Mouse (Mus musculus): ENCODE measurements around the gene Tmem50b. TPM values are rescaled to one million over a fixed set of nuclear protein-coding genes. Genes with fewer than 3 reads are reported as not detected.

Tmem50b gene
- total RNA-seq, 2 experiments from 2014 or later = 65.1 to 65.2 TPM

DNA sequence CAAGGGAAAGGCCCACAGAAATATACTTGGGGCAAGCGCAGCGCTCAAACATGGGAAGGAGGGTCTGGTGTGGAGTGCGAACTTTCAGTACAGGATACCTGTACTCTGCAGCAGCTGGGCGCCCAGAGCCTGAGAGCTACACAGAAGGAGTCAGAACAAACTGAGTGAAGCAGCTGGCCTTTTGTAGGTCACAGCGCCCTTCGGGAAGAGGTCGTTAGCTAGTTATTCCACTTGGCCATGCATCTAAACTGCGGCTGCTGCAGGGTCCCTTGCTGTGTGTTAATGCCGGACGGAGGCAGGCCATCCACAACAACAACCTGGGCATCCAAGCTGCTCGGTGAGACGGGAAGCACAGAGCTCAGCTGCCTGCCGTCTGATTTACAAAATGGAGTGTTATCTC, 22.4 kb downstream of the Tmem50b start:
- intact Hi-C loops (cut with DNase I) = no loop called here
- DNase-seq = no peak

DNA sequence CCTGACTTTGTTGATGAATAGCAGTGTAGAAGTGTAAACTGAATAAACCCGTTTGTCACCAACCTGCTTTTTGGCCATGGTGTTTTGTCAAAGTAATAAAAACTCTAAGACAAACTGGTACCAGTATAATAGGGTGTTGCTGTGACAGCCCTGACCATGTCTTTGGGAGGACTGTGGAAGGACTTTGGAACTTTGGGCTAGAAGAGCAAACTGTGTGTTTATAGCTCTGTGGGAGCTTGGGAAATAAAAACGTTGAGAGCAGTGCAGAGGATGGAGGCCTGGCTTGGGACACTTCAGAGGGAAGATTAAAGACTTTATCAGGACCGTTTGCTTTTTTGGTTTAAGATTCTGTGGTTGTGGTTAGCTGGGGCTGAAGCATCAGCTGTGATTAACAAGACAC, 26.5 kb downstream of the Tmem50b start:
- no peak for DNase-seq
- intact Hi-C loops (cut with DNase I) = no loop called here

GRCm38 (mm10) chr16:91568960-91569359, 28.6 kb downstream of the Tmem50b start:
- no peak for DNase-seq
- intact Hi-C loops (cut with DNase I) = no loop called here

- no peak for DNase-seq
- intact Hi-C loops (cut with DNase I) = no loop called here
Observed at GRCm38 (mm10) chr16:91566002-91566401, 31.6 kb downstream of the Tmem50b start.

GRCm38 (mm10) chr16:91565292-91565951, 32.2 kb downstream of the Tmem50b start:
- intact Hi-C loops (cut with DNase I) = no loop called here
- DNase-seq = no peak

DNA sequence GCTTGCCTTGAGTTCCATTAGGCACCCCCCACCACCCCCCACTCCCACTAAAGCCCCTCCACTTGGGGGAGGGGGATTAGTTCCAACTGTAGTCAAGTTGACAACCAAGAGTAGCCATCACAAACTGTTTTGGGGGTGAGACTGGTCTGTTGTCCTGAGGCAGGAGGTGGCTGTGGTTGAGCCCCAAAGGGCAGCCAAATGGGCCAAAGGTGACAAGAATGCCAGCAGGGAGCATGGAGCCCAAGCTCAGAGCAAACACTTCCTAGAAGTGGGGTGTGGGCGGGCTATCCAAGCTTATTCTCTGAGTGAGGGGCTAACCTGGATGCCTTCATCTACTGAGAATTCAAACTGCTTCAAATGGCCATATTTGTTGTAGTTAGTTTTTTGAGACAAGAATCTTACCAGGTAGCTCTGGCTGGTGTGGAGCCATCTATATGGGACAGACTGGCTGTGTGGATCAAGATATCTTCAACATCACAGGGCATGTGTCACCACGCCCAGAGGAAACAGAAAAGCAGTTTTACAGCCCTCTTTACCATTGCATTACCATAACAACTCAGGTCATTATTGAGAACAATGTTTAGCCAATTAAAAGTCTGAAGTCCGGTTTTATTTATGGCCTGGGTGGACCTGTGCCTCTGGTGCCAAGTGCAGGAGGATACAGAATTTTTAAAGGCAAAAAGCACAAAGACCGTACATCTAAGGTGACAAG, 32.9 kb downstream of the Tmem50b start:
- DNase-seq = peak in 1 of 2 experiments; percentile 34
- intact Hi-C loops (cut with DNase I) = no loop called here

DNA sequence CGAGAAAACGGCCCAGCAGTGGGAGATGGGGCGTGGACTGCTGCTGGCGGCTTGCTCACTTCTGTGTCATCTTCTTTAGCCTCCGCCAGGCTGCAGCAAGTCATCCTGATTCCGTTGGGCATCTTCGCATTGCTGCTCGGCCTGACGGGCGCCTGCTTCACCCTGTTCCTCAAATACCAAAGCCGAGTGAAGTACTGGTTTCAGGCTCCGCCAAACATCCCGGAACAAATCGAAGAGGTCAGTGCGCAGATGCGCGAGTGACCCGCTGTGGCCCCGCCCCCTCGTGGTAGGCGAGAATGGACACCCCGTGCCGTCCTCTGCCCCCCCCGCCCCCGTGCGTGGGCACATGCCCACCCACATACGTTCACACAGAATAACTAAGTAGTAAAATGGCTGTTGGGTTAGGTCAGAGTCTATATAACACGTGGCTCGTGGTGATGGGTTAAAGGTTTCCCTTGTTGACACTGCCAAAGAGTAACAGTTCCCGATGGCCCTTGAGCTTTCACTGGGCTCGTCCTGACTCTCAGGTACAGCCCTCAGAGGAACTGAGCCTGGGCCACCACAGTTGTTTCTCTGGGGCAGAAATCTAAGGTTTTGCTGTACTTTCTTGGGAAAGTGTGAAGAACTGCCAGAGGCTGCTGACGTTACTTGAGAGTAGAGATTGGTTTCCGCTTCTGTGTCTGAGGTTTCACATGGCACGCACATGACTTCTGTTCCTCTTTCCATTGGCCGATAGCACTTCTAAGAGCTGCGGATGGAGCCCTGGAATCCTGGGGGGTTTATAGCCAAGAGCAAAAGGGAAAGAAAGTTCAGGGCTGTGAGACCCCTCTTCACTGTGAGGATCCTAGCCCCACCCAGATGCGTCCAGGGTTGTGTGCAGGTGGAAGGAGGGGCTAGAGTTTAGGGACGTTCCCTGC, 35.8 kb downstream of the Tmem50b start:
- no peak for DNase-seq
- intact Hi-C loops (cut with DNase I) = loop anchor here (1.0 to 2.0 kb wide), 2 partner anchors 33 to 49 kb away; no protein-coding TSS in a partner anchor

DNA sequence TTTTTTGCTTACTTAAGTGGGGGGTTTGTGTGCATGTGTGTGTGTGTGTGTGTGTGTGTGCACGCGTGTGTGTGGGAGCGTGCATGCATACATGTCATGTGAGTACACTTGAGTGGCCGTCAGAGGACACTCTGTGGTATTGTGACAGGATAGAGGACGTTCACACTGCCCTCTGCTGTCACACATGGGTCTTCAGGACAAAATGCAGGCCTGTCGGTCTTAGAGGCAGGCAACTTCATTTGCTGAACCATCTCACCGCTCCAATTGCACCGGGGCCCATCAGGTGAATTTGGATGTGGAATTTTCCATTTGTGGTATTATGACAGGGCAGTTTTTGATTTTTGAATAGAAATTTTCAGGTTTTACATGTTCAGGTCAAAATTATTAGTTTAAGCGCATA, 36.5 kb downstream of the Tmem50b start:
- DNase-seq = peak; percentile 49 to 57
- intact Hi-C loops (cut with DNase I) = loop anchor here (1.0 to 2.0 kb wide), 2 partner anchors 33 to 48 kb away; no protein-coding TSS in a partner anchor

- DNase-seq = peak; percentile 49 to 55
Observed at GRCm38 (mm10) chr16:91557693-91558092, 39.9 kb downstream of the Tmem50b start.

DNA sequence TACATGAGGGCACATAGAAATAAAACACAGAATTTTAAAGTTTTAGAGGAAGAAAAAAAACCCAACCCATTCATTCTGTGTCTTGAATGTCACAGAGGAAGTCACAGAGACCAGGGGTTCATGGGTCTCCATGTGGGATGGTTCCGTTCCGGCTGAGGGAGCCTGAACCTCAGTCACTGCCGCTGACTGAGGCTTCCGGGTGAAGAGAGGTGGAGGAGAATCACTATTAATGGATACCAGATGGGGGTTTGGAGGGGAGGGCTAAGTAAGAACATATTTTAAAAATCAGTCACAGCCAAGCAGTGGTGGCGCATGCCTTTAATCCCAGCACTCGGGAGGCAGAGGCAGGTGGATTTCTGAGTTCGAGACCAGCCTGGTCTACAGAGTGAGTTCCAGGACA, 40.4 kb downstream of the Tmem50b start:
- no peak for DNase-seq
- intact Hi-C loops (cut with DNase I) = no loop called here

More at GRCm38 (mm10) chr16:91557693-91558092, 39.9 kb downstream of the Tmem50b start:
- intact Hi-C loops (cut with DNase I) = no loop called here

- DNase-seq = no peak
- intact Hi-C loops (cut with DNase I) = no loop called here
Observed at GRCm38 (mm10) chr16:91556659-91557058, 40.9 kb downstream of the Tmem50b start.

DNA sequence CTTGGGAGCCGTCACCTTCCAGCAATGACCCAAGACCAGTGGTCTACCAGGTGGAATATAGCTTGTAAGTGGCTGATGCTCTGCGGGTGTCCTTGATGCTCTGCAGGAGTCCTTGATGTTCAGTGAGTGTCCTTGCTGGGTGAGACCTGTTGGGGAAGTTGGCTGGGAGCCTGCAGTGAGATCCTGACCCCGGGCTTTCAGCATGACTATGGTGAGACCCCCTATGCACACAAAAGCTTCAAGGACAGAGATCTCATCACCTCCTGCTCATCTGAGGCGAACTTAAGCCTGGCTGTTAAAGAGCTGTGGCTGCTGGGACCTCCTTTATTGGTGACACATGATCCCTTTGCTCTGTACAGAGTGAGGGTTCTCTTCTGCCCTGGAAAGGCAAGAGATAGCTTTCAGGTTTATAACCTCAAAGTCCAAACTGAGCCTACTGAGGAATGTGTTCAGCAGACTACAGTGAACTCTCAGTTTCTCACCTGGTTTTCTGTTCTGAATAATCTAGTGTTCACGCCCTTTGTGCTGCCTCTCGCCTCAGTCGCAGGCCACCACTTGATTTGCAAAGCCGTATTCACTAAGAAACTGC, 42.5 kb downstream of the Tmem50b start:
- DNase-seq = no peak
- intact Hi-C loops (cut with DNase I) = no loop called here

DNA sequence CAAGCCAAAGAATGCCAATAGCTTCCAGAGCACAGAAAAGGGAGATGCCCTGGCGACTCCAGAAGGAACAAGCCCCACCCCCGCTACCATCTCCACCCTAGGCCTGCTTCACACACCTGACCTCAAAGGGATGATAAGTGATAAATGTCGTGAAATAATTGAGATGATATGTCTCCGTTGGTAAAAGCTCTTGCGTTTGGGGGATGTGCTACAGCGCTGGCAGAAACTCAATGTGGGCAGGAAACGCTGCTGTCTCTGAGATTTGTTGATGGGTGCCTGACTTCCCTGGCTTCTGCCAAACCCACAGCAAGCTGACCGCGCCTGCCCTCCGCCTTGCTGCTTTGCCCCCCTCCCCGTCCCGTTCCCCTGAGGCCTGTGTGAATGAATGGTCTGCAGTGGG, 44.0 kb downstream of the Tmem50b start:
- intact Hi-C loops (cut with DNase I) = no loop called here
- peak; percentile 35 to 54 for DNase-seq

DNA sequence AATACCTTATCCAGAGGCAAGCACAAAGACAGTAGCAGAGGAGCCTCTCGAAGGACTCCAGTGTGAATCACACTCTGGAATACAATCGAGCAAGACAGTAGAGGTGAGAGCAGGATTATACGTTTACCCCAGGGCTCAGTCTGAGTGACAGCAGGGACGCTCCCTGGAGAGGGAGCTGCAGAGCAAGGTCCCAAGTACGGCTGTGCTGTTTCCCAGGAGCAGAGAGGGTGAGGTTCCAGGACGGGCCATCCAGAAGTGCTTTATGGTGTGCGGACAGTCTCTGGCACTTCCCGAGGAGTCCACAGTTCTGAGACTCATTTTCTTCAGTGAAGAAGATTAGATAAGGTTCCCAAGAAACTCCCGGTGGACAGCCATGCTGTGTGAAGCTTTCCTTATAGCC, 45.5 kb downstream of the Tmem50b start:
- no peak for DNase-seq
- intact Hi-C loops (cut with DNase I) = no loop called here

DNA sequence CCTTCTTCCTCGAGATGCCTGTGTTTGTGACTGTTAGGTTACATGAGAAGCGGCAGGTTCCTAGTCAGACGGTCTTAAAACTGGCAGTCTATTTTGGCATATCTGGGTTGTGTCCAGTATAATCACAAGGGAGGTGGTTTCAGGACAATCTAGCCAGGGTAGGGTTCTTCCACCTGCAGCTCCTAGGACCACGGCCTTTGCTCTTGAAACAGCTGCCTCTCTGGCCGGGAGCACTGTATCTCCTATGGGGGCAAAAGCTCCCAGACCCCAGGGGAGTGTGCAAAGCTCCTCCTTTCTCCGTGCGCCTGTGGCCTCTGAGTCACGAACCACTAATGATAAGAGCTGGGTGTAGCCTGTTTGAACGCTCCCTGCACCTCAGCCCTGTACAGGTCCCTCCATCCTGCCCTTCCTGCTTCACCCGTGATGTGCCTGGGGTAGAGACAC, 46.5 kb downstream of the Tmem50b start:
- intact Hi-C loops (cut with DNase I) = no loop called here
- DNase-seq = no peak

GRCm38 (mm10) chr16:91549616-91550015, 48.0 kb downstream of the Tmem50b start:
- intact Hi-C loops (cut with DNase I) = no loop called here
- DNase-seq = no peak

GRCm38 (mm10) chr16:91548996-91549395, 48.6 kb downstream of the Tmem50b start:
- no peak for DNase-seq

GRCm38 (mm10) chr16:91548586-91548985, 49.0 kb downstream of the Tmem50b start:
- intact Hi-C loops (cut with DNase I) = no loop called here

More at GRCm38 (mm10) chr16:91548996-91549395, 48.6 kb downstream of the Tmem50b start:
- intact Hi-C loops (cut with DNase I) = no loop called here

DNA sequence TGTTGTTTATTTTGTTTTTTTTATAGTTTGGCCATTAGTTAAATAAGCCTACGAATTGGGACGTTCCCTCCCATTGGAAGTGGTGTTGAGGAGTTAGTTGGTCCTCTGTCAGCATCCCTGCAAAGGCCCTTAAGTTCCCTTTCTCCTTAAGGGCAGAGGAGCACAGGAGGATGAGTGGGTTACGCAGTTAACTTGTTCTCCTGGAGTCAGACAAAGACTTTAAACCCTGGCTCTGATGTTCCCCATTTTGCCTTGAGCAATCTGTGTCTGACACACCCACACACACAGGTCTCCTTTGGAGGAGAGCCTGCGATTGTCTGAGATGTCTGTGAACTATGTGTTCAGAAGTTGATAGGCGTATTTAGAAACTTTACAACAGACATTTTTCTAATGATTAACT, 49.6 kb downstream of the Tmem50b start:
- intact Hi-C loops (cut with DNase I) = no loop called here
- DNase-seq = no peak

More at GRCm38 (mm10) chr16:91548586-91548985, 49.0 kb downstream of the Tmem50b start:
- DNase-seq = no peak
